Mouse (Mus musculus) mature B cell (primary cell): Measurements from ENCODE around the gene Rxrb.
"Not testable (repeated sequence)": the region's sequence is repeated elsewhere in the genome, so short reads cannot be mapped to it uniquely, and the experiment has no call there.

Source experiments
- in situ Hi-C: fragments of 300-500 bp; cut with MboI; formaldehyde crosslinking; loops from 2 replicates; pipeline ENCODE4 v1.14.3; 2019

Rxrb gene

DNA sequence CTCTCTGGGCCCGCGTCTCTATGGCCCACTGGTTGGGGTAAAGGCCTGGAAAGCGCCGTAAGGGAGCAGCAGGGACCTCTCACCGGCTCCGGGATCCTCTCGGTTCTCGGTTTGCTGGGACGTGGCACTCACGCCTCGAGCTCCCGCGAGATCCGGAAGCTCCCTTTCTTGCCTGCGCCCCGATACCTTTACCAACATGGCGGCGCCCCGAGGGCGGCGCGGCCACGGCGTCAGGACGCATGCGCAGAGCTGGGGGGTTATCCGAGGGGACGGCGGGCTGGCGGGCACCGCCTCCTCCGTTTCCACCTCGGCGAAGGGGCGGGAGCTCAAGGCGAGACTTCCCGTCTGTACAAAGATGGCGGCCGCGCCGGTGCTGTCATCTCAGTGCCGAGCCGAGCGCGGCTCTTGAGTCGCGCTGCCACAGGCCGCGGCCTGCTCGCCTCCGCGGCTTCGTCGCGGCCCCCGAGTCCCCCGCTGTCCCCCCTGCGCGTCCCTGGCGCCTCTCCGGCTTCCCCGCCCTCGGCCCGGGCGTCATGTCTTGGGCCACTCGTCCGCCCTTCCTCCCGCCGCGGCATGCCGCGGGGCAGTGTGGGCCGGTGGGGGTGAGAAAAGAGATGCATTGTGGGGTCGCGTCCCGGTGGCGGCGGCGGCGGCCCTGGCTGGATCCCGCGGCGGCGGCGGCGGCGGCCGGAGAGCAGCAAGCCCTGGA lies at the start of gene Rxrb, which contains the start of gene Slc39a7:
Gene Rxrb (plus strand): TSS at position 348 of the 709 bp plus-strand sequence.
Gene Slc39a7 (minus strand): TSS at position 218 of the 709 bp plus-strand sequence.
- in situ Hi-C loops = no loop called here

DNA sequence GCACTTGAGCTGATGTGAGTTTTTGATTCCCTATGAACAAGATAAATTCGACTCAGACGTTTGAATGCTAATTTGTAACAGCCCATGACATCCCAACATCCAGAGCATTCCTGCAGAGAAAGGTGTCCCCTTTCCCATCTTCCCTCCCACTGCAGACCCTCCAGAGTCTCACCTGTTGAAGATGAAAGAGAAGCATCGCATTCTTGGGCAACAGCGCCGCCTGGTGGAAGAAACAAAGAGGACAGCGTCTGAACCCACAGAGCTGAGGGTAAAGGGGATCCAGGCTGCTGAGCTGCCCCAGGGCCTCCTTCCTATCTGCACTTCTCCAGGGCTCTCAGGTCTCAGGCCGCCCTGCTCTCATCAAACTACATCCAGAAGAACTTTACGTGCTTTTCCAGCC lies 49.5 kb upstream of the Rxrb start:
- in situ Hi-C loops = not testable (repeated sequence)

DNA sequence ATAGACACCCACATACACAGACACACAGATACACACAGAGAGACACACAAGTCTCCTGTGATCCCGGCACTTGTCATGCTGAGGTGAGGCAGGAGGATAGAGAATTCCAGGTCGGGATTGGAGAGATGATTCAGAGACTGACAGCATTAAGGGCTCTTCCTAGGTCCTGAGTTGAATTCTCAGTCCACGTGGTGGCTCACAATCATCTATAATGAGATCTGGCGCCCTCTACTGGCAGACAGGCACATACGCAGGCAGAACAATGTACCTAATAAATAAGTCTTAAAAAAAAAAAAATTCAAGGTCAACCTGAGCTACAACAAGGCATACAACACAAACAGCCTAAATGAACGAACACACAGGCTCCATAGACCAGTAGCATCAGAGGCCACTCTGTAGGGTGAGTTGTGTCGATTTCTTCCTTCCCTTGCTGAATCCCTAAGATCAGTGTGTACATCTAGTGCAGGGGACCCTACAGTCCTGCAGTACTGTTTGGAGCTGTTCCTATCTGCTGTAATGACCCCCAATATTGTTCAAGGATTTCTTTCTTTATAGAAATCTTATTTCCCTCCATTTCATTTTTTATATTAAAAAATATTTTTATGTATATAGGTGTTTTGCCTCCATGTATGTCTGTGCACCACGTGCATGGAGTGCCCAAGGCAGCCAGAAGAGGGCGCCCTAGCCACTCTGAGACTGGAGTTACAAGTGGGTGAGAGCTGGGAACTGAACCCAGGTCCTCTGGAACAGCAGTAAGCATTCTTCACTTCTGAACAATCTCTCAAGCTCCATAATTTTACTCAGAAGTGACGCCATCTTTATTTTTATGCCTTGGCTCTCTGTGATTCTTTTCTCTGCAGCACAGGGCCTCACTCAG lies 39.6 kb upstream of the Rxrb start:
- in situ Hi-C loops = no loop called here

DNA sequence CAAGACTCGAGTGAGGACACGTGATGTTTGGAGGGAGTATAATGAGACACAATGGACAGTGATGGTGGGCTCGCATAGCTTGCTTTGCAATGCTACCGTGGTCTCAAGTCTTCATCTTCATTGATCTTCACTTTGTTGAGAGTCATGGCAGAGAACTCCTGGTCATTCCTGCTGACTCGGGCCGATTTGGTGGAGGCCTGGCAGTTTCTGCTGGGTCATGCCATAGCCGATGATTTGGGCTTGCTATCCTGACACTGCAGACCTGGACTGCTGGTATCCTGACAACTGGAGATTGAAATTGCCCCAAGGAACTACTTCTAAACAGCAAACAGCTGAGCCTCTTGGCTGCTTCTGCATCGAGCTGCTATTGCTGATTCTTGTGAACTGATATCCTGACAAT lies 36.7 kb upstream of the Rxrb start:
- in situ Hi-C loops = no loop called here

DNA sequence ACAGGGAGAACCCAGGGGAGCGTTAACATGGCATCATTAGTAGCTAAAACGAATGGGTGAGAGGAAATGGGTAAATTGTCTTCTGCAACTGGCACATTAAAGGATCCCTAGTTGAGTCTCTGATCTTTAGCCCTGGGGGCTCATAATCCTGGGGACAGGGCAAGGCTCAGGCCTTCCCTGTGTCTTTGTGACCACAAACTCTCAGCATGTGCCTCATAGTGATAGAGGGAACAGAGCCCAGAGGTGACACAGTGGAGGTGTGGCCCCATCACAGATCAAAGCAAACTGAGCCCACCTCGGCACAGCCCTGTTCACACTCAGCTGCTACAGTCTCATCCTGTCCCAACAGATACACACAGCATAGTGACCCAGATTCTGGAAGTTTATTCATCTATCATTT lies 36.0 kb upstream of the Rxrb start:
- in situ Hi-C loops = no loop called here

DNA sequence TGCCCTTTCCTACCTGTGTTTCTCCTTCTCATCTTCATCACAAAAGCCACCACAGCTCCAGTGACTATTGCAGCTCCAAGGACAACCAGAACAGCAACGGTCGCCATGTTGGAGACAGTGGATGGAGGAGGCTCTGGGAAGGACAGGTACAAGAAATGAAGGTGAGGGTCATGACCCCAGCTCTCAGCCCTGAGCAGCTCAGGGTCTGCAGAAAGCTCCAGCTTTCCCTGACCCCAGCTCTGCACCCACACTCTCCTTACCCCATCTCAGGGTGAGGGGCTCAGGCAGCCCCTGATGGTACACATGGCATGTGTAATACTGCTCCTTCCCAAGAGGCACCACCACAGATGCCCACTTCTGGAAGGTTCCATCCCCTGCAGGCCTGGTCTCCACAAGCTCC lies 34.6 kb upstream of the Rxrb start:
- in situ Hi-C loops = not testable (repeated sequence)

DNA sequence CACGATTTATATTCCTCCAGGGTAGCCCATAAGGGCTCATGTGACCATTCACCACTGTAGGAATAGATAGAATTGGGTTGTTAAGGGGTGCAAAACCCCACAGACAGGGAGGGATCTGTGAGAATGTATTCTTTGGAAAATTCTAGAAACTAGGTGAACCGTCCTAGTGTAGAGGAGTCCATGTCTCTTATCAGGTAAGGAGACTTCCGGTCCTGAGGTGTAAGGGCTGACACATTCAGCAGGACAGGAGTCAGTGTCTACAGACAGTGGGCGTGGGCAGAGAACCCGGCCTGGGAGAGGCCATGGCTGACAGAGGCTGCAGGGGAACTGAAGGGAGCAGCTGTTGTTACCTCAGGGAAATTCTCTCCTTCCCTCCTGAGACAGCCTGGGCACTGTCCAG lies 32.9 kb upstream of the Rxrb start:
- in situ Hi-C loops = not testable (repeated sequence)

DNA sequence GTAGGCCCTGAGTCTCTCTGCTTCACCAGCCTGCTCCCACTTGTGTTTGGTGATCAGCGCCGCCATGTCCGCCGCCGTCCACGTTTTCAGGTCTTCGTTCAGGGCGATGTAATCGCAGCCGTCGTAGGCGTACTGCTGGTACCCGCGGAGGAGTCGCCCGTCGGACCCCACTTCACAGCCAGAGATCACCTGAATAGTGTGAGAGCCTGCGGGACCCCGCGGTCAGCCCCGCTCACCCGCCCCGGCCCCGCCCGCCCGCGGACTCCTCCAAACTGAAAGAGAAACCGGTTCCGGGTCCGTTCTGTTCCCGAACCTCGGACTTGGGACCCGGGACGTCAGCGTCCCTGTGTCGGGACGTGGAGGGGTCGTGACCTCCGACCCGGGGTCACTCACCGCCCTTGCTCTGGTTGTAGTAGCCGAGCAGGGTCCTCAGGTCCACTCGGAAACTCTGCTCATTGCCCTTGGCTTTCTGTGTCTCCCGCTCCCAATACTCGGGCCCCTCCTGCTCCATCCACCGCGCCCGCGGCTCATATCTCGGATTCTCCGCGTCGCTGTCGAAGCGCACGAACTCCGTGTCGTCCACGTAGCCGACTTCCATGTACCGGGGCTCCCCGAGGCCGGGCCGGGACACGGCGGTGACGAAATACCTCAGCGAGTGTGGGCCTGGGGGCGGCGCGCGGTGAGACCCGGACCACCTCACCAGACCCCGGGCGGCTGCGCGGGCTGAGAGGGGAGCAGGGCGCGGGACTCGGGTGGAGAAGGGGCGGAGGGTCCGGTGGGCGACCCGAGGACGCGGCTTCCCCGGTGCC lies 32.1 kb upstream of the Rxrb start:
- in situ Hi-C loops = no loop called here

DNA sequence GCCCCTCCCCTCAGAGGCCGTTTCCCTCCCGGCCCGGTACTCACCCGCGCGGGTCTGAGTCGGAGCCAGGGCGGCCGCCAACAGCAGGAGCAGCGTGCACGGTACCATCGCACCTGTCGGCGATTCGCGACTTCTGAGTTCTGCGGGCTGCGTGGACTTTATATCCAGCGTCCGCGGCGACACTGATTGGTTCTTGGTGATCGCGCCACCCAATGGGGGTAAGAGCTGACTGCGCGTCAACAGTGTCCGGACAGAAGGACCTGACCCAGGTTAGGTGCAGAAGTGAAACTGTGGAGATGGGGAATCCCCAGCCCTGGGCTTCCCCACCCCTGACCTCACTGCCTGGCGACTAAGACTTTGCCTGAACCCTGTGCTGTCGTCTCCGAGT lies 31.5 kb upstream of the Rxrb start, which contains the start of gene H2-K1:
Gene H2-K1 (minus strand): TSS at position 198 of the 388 bp plus-strand sequence.
- in situ Hi-C loops = no loop called here

DNA sequence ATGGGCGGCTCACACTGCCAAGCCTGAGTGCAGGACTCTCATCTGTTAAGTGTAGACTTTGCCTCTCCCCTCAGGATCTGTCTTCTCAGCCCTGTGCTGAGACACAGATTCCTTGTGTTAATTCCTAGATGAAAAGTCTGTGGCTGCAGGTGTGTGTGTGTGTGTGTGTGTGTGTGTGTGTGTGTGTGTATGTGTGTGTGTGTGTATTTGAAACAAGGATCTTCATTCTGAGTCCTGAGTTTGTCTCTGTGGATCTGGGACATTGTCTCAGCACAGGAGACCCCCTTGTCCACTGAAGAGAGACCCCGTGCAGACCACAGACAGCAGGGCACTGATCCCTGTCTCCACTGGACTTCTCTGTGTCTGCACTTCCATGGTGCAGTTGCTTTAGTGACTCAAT lies 30.8 kb upstream of the Rxrb start:
- in situ Hi-C loops = not testable (repeated sequence)

DNA sequence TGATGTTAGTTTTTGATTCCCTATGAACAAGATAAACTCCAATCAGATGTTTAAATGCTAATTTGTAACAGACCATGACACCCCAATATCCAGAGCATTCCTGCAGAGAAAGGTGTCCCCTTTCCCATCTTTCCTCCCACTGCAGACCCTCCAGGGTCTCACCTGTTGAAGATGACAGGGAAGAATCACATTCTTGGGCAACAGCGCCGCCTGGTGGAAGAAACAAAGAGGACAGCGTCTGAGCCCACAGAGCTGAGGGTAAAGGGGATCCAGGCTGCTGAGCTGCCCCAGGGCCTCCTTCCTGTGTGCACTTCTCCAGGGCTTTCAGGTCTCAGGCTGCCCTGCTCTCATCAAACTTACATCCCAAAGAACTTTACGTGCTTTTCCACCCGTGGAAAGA lies 28.2 kb upstream of the Rxrb start:
- in situ Hi-C loops = no loop called here

DNA sequence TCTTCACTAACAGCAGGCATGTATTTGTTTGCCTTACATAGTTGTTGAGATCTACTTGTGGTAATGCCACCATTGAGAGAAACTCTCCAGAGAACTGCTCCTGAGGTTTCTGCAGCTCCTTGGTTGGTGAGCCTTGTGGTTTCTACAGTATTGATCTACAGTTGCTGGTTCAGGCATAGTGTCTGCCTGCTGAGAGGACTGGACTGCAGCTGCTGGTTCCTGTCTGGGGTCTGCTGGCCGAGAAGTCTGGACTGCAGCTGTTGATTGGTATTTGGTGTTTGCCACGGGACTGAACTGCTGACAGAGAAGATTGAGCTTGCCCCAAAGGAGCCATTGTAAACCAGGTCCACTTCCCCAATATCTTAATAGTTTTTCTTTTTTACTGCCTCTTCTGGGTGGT lies 25.0 kb upstream of the Rxrb start:
- in situ Hi-C loops = no loop called here

DNA sequence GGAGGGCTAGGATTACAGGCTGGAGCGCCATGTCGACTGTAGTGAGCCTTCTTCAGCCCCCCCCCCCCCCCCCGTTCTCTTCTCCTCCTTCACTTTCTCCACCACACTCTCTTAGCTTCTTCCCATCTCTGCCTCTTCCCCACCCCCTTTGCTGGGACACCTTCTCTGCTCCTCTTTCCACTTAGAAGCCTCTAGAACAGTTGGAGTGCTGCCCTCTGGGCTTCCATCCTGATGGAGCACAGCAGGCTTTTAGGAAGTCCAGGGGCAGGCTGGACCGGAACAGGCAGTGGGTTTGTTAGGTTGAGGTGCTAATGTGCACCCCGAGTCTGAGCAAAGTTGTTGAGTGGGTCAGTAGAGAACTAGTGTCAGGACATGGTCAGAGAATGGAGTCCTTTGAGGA lies 21.5 kb upstream of the Rxrb start:
- in situ Hi-C loops = no loop called here

DNA sequence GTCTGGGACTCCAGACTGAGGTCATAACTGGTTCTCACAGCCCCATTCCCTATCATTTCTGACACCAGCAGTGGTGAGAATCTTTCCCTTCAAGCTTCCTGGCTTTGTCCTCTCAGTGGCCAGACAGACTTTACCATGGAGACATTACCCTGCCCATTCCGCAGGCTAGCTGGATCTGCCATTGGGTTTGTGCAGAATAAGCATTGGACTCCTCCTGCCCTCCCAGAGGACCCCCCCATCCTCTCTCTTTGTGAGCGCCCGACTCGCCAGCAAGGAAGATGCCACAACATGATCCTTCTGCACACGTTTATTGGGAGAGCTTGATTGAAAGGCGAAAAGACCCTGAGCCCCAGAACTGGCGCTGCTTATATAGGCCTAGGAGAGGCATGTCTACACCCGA lies 18.2 kb upstream of the Rxrb start:
- in situ Hi-C loops = no loop called here

DNA sequence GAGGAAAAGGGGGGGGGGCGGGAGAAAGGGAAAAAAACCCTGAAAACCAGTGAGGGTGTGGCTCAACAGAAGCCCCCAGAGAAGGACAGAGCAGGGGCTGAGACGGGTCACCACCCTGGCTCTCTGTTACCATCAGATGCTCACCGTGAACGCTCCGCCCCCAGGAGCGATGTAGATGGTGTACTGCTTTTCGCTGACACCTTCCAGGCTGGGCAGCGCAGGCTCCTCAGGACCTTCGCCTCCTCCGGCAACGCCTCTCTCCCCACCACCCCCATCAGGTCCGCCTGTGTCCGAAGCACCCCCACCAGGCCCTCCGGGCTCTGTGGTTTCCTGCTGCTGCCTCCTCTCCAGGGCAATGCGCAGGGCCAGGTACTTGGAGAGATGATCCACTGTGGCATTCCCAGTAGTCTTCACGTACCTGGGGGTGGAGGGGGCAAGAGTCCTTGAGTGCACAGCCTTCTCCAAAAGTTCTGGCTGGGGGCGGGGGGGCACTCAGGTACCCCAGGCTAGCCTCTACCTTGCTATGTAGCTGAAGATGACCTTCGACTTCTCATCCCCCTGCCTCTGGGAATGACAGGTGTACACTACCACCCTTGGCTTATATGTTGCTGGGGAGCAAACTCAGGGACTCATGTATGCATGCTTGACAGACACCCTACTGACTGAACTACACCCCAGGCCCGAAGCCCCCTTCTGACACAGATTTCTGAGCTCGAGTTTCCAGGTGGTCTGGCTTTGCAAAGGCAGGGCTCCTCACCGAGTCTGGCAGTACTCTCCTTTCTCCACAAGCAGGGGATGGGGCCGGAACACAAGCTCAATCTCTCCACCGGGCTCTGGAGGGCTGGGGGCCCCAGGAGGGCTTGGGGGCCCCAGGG lies 9.8 kb upstream of the Rxrb start:
- in situ Hi-C loops = no loop called here

DNA sequence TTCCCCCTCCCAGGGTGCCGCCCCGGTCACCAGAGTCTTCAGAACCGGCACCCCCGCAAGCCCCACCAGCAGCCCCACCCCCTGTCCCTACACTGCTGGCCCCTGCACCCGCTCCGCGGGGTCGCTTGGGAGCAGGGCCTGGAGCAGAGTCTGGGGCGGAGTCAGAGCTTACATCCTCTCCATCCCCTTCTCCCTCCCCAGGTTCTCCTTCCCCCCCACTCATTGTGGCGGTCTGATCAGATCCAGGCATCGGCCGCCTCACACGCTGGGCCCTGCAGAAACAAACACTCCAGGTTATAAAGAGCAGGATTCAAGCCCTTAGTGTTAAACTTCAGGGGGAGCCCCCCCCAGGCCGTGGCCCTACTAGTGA lies 9.2 kb upstream of the Rxrb start:
- in situ Hi-C loops = no loop called here

DNA sequence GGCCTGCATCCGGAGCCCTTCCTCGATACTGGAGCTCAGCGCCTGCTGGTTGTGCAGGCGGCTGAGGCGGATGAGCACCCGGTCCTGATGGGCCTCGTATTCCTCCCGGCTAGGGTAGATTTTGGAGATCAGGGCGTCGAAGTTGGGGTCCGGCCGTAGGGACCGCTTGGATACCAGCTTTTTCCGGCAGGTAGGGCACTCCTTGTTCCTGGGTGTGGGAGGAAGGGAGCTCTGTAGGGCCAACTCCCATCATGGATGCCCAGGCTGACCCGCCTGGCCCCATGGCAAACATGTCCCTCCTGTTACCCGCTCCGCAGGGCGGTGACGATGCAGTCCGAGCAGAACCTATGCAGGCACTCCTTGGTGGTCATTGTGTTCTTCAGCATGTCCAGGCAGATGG lies 8.6 kb upstream of the Rxrb start:
- in situ Hi-C loops = no loop called here

DNA sequence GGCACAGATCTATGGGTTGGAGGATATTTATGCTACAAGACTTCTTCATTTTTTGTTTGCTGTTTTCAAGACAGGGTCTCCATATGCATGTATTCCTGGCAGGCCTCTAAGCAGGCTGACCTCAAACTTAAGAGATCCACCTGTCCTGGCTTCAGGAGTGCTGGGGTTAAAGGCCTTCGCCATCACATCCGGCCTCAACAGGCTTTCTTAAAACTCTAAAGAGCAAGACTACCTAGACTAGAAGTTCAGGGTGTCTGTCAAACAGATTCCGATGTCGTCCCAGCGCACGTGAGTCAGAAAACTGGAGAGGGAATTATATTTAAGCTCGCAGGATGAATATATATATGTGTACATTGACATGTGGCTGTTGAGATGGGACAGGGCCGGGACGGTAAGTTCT lies 7.9 kb upstream of the Rxrb start:
- in situ Hi-C loops = no loop called here

DNA sequence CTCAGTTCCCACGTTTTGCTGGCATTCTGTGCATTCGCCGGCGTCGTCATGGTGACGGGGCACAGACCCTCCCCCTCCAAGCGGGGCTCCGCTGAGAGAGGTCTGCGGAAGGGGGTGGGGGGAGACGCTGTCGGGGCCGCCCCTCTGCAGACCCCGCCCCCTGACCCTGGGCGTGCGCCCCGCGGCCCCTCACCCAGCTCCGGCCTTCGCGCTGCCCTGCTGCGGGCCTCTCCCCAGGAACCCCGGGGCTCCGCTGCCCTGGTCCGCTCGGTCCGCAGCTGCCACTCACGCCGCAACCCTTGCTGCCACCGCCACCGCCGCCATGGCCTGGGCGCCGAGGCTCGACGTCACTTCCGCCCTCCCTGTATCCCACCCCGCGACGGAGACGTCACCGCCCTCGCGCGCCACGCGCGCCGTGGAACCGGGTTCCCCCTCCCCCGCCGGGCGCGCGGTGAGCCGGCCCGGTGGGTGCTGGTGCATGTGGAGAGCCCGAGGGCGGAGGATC lies 7.2 kb upstream of the Rxrb start, which contains the start of gene Ring1:
Gene Ring1 (minus strand): TSS at position 364 of the 505 bp plus-strand sequence.
- in situ Hi-C loops = no loop called here

DNA sequence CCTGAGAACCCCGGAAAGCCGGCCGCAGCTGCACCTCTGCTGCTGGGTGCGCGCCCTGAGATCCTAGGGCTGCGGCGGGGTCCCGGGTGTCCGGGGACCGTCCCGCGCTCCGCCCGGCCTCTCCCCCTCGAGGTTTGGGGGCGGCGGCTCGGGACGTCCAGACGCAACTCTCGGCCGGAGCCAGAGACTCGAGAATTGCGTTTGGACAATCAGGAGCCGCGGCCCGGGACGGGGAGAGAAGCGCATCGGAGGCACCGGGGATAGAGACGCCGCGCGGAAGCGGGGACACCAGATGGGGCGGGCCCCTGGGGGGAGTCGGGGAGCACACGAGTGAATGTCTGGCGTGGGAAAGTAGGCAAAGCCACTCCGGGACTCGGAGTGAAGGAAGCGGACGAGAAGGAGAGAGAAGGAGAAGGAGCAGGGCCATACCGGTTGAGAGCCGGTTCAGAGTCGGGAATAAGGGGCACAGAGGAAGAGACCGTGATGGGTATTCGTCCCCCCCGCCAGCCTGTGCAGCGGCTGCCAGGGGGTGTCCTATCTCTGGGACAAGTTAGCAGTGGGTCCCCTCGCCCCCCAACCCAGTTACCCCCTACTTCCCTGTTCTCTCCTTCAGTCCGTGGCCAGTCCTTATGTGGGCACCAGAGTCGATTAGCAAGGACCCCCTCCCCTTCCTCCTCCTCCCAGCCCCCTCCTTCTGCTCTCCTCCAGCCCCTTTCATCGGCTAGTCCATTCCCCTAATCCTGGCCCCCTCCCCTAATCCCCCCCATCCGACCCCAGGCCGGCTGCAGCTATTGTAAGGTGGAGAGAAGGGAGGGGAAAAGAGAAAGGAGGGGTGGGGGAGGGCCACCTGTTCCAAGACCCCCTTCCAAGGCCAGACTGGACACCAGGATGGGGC lies 6.5 kb upstream of the Rxrb start:
- in situ Hi-C loops = no loop called here
